Mouse (Mus musculus) urinary bladder, adult 2 months (tissue): ENCODE data around the gene Pced1a. TPM values are rescaled to one million over a fixed set of nuclear protein-coding genes. Genes with fewer than 3 reads are reported as not detected.

Source experiments
- DNase-seq: peaks from one replicate; pipeline ENCODE4 v3.0.0; 2022; ENCODE audit warnings: low spot score
- polyA plus RNA-seq: library from polyadenylated mRNA; depleted of rRNA; stranded (reverse); fragments of >200 nt; gene quantifications from 2 replicates; pipeline ENCODE4 v1.2.3, GENCODE M21; 2012

The Pced1a gene
- polyA plus RNA-seq, 1 experiment = 24.2 TPM

- no peak for DNase-seq
Observed at GRCm38 (mm10) chr2:130436769-130437168, 12.3 kb upstream of the Pced1a start.

- no peak for DNase-seq
Observed at GRCm38 (mm10) chr2:130433152-130433551, 8.7 kb upstream of the Pced1a start.

- DNase-seq = no peak
Observed at GRCm38 (mm10) chr2:130432157-130432556, 7.7 kb upstream of the Pced1a start.

GRCm38 (mm10) chr2:130430484-130430883 is 6.0 kb upstream of the Pced1a start:
- no peak for DNase-seq

DNA sequence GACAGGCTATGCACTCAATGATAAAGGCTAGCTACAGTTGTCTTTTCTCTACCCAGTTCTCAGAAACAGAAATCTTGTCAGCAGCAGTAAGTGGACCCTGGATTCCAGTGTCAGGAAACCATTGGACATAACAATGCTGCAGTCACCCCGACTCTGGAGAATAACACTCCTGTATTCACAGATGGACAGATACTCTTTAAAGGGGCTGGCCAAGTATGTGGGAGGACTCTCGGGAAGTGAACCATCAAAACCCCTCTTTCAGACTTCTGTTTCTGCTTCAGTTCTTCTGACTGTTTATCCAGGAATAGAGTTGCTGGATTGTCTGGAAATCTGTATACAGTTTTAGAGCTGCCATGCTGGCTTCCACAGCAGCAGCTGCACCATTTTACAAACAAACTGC is 5.3 kb upstream of the Pced1a start:
- no peak for DNase-seq

DNA sequence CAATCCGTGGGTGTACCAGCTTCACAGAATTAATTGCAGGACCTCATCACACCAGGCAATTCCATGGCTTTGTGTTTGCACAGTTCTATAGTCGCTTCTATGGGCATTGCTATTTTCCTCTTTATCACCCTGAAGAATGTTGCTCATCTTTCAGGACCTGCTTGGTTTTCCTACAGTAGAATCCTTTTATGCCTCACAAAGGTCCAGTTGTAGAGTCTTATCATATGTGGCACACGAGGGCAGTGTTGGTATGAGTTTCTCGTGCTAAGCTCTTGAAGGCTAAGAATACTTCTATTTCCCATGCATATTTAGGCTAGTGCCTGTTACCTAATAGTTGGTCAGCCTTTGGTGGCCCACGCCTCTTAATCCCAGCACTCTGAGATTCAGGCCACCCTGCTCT is 611 bp upstream of the Pced1a start:
- no peak for DNase-seq

DNA sequence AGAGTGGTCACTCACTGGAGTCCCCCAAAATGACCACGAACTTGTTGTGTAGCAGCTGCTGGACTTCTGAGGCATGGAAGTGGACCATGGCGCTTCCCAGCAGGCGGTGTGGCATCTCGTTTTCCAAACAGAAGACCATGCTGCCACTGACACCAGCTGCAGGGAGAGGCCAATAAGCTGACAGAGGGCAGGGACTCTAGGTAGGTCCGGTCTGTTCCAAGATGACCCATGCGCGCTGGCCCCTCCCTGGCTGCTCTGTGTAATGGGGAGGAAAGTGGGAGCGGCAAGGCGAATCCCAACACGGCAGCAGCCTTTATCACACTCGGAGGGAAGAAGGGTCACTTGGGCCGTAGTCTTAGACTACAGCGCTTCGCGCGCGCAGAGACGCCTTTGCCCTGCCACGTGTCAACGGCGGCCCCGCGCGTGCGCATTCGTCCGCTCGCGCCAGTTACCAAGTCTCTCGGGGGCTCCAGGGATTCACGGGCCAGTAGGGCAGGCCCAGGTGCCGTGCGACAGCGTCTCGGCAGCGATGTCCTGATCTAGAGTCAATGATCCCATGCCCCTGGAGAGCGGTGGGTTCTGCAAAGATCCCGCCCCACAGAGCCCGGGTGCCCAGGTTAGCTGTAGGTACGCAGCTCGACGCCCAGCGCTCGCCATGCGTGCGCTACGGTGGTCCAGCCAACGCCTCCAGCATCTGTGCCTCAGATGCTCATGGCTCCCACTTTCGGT is 940 bp downstream of the Pced1a start:
- DNase-seq = no peak

- no peak for DNase-seq
Observed at GRCm38 (mm10) chr2:130421781-130422620, 2.5 kb downstream of the Pced1a start.

DNA sequence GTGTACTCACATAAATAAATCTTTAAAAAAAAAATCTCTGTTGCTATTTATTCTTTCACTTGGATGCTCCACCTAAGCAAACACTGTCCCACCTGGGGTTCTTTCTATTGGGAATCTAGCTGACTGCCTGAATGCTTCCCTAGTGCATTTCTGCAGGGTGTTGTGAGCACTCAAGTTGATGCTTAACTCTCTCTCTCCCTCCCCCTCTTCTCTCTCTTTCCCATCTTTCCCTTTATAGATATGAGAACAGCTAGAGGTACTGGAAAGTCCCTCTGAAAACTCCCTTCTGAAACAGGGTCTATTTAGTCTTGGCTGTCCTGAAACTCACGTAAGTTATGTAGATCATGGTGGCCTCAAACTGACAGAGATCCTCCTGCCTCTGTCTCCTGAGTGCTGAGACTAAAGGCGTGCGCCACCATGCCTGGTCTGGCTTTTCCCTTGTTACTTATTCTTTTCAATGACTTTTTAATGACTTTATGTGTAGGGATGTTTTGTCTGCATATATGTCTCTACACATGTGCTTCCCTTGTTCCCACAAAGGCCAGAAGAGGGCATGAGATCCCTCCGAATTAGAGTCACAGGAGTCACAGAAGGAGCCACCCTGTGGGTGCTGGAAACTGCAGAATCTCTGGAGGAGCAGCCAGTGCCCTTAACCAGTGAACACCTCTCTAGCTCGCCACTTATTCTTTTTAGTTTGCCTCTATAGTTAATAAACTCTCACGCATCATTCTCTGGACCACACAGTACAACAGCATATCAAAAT is 10.2 kb downstream of the Pced1a start:
- no peak for DNase-seq

- no peak for DNase-seq
Observed at GRCm38 (mm10) chr2:130412775-130413174, 11.7 kb downstream of the Pced1a start.

- peak; percentile 73 for DNase-seq
Observed at GRCm38 (mm10) chr2:130411558-130412495, 12.7 kb downstream of the Pced1a start.

DNA sequence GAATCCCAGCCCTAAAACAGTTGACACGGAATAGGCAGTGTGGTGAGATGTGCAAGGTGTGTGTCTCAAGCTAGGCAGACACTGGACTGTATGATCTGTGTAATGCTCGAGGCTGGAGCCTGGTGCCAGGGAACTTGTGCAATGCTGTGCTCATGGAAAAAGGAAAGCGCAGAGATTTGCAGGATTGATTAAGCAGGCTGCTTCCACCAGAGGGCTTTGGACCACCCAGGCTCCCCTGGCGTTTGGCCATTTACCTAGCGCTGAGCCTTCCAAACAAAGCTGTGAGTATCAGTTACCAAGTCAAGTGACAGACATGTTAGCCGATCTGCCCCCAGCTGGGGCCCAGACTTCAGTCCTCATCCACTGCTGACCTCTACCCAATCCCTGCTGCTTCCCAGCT is 16.3 kb downstream of the Pced1a start:
- DNase-seq = no peak

DNA sequence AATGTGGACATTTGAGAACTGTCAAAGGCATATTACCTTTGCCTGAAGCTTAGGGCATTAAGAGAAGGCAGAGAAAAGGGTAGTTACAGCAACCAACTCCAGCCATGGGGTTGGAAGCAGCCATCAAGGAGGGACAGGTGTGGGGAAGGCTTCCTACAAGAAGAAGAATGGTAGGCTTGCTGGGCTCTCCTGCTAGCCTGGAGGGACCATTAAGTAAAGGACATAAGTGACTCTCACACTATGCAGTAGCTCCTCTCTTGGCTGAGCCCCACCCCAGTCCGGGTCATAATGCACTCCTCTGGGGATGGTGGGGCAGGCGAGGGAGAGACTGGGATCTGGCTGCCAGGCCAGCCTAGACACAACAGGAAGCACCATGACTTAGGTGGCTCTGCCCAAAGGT is 18.3 kb downstream of the Pced1a start, which contains the start of gene Tmem239:
TSS of gene Tmem239 (plus strand) at position 301 of the 400 bp plus-strand sequence.
- DNase-seq = no peak

DNA sequence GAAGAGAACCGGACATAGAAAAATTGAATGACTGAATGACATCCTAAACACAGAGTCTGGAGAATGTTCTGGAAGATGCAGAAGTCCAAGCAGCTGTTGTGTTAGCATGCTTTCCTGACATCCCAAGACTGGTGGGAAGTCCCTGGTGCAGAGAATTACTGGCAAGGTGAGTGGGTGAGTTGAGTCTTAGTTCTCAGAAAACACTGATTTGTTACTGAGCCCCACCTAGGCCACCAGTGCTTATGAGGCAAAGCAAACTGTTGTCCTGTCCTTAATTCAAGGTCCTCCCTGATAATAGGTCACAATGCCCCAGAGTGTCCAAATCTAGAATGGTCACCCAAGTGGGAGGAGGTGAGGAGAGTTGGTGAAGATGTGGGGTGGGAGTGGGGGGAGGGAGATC is 19.6 kb downstream of the Pced1a start, which contains the start of the genes Gm28372 and 1700020A23Rik:
TSS of gene Gm28372 (plus strand) at position 301 of the 400 bp plus-strand sequence.
TSS of gene 1700020A23Rik (plus strand) at position 321 of the 400 bp plus-strand sequence.
- DNase-seq = no peak

GRCm38 (mm10) chr2:130401891-130402290 is 22.6 kb downstream of the Pced1a start:
- no peak for DNase-seq

GRCm38 (mm10) chr2:130400046-130400445 is 24.5 kb downstream of the Pced1a start:
- no peak for DNase-seq

GRCm38 (mm10) chr2:130398091-130398490 is 26.4 kb downstream of the Pced1a start:
- no peak for DNase-seq

- no peak for DNase-seq
Observed at GRCm38 (mm10) chr2:130397186-130397985, 27.1 kb downstream of the Pced1a start, which contains the start of gene Cpxm1. Cpxm1 (minus strand) TSS chr2:130397574.

DNA sequence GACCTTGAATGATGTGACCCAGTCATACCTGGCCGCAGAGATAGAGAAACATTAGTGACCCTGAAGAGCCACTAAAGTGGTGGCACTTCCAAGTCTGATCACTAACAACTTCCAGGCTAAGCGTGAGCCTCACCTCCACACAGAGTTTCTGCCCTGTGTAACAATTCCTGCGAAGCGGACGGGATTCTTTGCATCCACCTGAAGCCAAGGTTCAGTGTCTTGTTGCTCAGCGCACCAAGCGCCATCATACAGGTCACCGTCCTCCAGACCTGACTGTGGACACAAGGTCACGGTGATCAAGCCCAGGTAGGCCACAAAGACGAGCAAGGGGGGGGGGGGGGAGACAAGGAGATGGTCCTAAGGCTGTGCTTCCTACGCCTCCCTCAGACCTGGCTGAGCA is 28.8 kb downstream of the Pced1a start:
- DNase-seq = no peak

- no peak for DNase-seq
Observed at GRCm38 (mm10) chr2:130392836-130393235, 31.7 kb downstream of the Pced1a start.
